Comparison of ENCODE assay signal across 32 mouse cellular contexts in the genomic region with DNA sequence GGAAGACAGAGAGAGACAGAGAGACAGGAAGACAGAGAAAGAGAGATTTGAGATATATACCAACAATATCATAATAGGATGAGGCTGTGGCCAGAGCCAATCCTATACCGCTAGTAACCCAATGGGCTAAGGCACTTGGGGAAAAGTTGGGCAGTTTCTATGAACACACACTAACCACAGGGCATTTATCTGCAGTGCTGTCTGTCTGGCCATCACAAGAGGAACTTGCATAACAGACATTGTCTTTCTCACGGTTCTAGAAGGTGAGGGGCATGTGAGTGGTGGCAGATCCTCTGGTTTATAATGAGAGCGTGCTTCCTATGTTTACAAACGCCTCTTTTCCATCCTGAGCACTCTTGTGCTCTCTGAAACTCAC. TPM values are rescaled to one million over a fixed set of nuclear protein-coding genes. Genes with fewer than 3 reads are reported as not detected.
"Had no signal": no experiment of that assay in that cellular context is flagged by ENCODE, and none has a peak within 500 bp of the region (broad histone marks: within the 10 kb centered on the region; RNA-seq: fewer than 3 reads in every experiment).

No protein-coding gene starts in this region.

- H3K27me3 ChIP-seq: heart, embryonic 12.5 days; hindbrain, embryonic 13.5 days; hindbrain, embryonic 15.5 days; limb, embryonic 12.5 days; liver, embryonic 13.5 days had no signal

- H3K9me3 ChIP-seq: heart, embryonic 10.5 days; hindbrain, embryonic 13.5 days; hindbrain, embryonic 15.5 days; limb, embryonic 10.5 days; limb, embryonic 12.5 days; liver, embryonic 13.5 days had no signal

- H3K36me3 ChIP-seq: heart, embryonic 10.5 days; heart, embryonic 12.5 days; hindbrain, embryonic 13.5 days; hindbrain, embryonic 15.5 days; limb, embryonic 10.5 days; limb, embryonic 12.5 days; liver, embryonic 13.5 days had no signal

- H3K4me3 ChIP-seq: heart, embryonic 10.5 days; heart, embryonic 12.5 days; hindbrain, embryonic 13.5 days; hindbrain, embryonic 15.5 days; layer of hippocampus, adult 2 months; left cerebral cortex, adult 2 months; limb, embryonic 10.5 days; limb, embryonic 12.5 days; liver, embryonic 13.5 days had no signal

- DNase-seq: gastrocnemius, postnatal 14 days; gastrocnemius, postnatal 36 days; heart, adult 18-20 months; heart, postnatal 10 days; heart, postnatal 4 days; kidney, adult 11 months; kidney, adult 2 months; kidney, adult 9 months; kidney, postnatal 10 days; kidney, postnatal 25 days; kidney, postnatal 4 days; liver; liver, embryonic 13.5 days had no signal

- H3K9ac ChIP-seq: heart, embryonic 12.5 days; hindbrain, embryonic 13.5 days; hindbrain, embryonic 15.5 days; limb, embryonic 12.5 days; liver, embryonic 13.5 days had no signal

- ATAC-seq: hindbrain, postnatal 0 days; intestine, embryonic 16.5 days had no signal

- H3K4me1 ChIP-seq: heart, embryonic 12.5 days; limb, embryonic 12.5 days had no signal

- H3K27ac ChIP-seq: heart, embryonic 10.5 days; hindbrain, embryonic 13.5 days; hindbrain, embryonic 15.5 days; hindbrain, postnatal 0 days; layer of hippocampus, adult 2 months; left cerebral cortex, adult 2 months; limb, embryonic 10.5 days; limb, embryonic 12.5 days; liver, embryonic 13.5 days had no signal

RNA-seq across cellular contexts. Expression of a gene that starts 3.1 kb away (rescaled TPM):
- total RNA-seq: gastrocnemius, adult 18-20 months; gastrocnemius, adult 8-10 months; gastrocnemius, postnatal 14 days; gastrocnemius, postnatal 36 days; heart, adult 8-10 months; heart, postnatal 10 days; heart, postnatal 25 days; heart, postnatal 4 days had no signal
- polyA plus RNA-seq: heart, embryonic 10.5 days; heart, embryonic 12.5 days; heart, embryonic 14.5 days; intestine, embryonic 14.5 days; intestine, embryonic 16.5 days; kidney, embryonic 16.5 days; limb, embryonic 10.5 days; limb, embryonic 12.5 days; limb, embryonic 14.5 days; liver, embryonic 11.5 days; liver, embryonic 13.5 days had no signal
